In genomic region chr10:61714771-61715461, GRCm38 (mm10) we compare ENCODE assay signal across 7 mouse cellular contexts. TPM values are rescaled to one million over a fixed set of nuclear protein-coding genes. Genes with fewer than 3 reads are reported as not detected.
DNase-seq lines count a peak whose midpoint lies in the region; ATAC-seq and TF ChIP-seq lines count a peak whose summit lies in the region.

TSS of gene Aifm2 (plus strand) at chr10:61715263.

- peak within 1 kb of the TSS; percentile 97 for H3K27ac ChIP-seq in brown adipose tissue, adult 24 weeks (replicated peaks; ENCODE audit: low read depth, low read length)
- H3K27ac ChIP-seq in forebrain, embryonic 13.5 days: no peak within 1 kb of the TSS
- no peak within 1 kb of the TSS for H3K27ac ChIP-seq in limb, embryonic 14.5 days (replicated peaks; ENCODE audit: low read depth, low read length)
- no peak within 1 kb of the TSS for H3K27ac ChIP-seq in midbrain, embryonic 15.5 days
- H3K27ac ChIP-seq in stomach, embryonic 15.5 days: 0 out of 2 replicates have a peak within 1 kb of the TSS, but pooled peaks have one; percentile 22

- 15% methylated on average over 32 of the region's 36 CpGs for WGBS in forebrain, embryonic 13.5 days
- WGBS in limb, embryonic 14.5 days: 20% methylated on average over 30 of the region's 36 CpGs
- 11% methylated on average over 36 of the region's 36 CpGs for WGBS in midbrain, embryonic 15.5 days
- WGBS in stomach, embryonic 15.5 days: 9% methylated on average over 34 of the region's 36 CpGs

- H3K9me3 ChIP-seq in forebrain, embryonic 13.5 days (replicated peaks): no peaks in the 10 kb centered on the region
- no peaks in the 10 kb centered on the region for H3K9me3 ChIP-seq in limb, embryonic 14.5 days (ENCODE audit: control insufficient read depth, low read length)
- no peaks in the 10 kb centered on the region for H3K9me3 ChIP-seq in midbrain, embryonic 15.5 days
- no peaks in the 10 kb centered on the region for H3K9me3 ChIP-seq in stomach, embryonic 15.5 days

- no peaks in the 10 kb centered on the region for H3K36me3 ChIP-seq in forebrain, embryonic 13.5 days (ENCODE audit: poor library complexity, severe bottlenecking)
- H3K36me3 ChIP-seq in limb, embryonic 14.5 days (ENCODE audit: control insufficient read depth, insufficient read depth, low read length): no peaks in the 10 kb centered on the region
- no peaks in the 10 kb centered on the region for H3K36me3 ChIP-seq in midbrain, embryonic 15.5 days (replicated peaks)
- H3K36me3 ChIP-seq in stomach, embryonic 15.5 days: no peaks in the 10 kb centered on the region

- peak within 1 kb of the TSS; percentile 60 for H3K9ac ChIP-seq in forebrain, embryonic 13.5 days
- peak within 1 kb of the TSS; percentile 53 for H3K9ac ChIP-seq in limb, embryonic 14.5 days (ENCODE audit: low read depth, low read length, severe bottlenecking)
- peak within 1 kb of the TSS; percentile 47 for H3K9ac ChIP-seq in midbrain, embryonic 15.5 days
- H3K9ac ChIP-seq in stomach, embryonic 15.5 days: no peak within 1 kb of the TSS

- H3K4me1 ChIP-seq in brown adipose tissue, adult 24 weeks (ENCODE audit: control insufficient read depth, insufficient read depth, insufficient read length, low read length): 0 out of 2 replicates have a peak, but pooled peaks cover 2% of the 10 kb centered on the region
- H3K4me1 ChIP-seq in forebrain, embryonic 13.5 days: peaks cover 9% of the 10 kb centered on the region
- peaks cover 5% of the 10 kb centered on the region; the same call in 1 of the 2 replicates for H3K4me1 ChIP-seq in limb, embryonic 14.5 days (ENCODE audit: control insufficient read depth, insufficient read depth, low read length)
- peaks cover 4% of the 10 kb centered on the region for H3K4me1 ChIP-seq in midbrain, embryonic 15.5 days
- H3K4me1 ChIP-seq in stomach, embryonic 15.5 days: peaks cover 5% of the 10 kb centered on the region

- DNase-seq in MN1 (ENCODE audit: low spot score): peak; percentile 78
- peak; percentile 76 for DNase-seq in limb, embryonic 14.5 days (ENCODE audit: low spot score)

- no peak for TF ChIP-seq POLR2A in limb, embryonic 14.5 days (IDR thresholded peaks at IDR 0.05; ENCODE audit: borderline replicate concordance, extremely low read depth, insufficient read depth, insufficient read length)

- peak within 1 kb of the TSS; percentile 81 for H3K4me2 ChIP-seq in forebrain, embryonic 13.5 days
- H3K4me2 ChIP-seq in limb, embryonic 14.5 days (replicated peaks; ENCODE audit: low read depth, low read length, severe bottlenecking): peak within 1 kb of the TSS; percentile 84
- peak within 1 kb of the TSS; percentile 82 for H3K4me2 ChIP-seq in midbrain, embryonic 15.5 days
- H3K4me2 ChIP-seq in stomach, embryonic 15.5 days: peak within 1 kb of the TSS; percentile 61

- peaks cover 10% of the 10 kb centered on the region for H3K27me3 ChIP-seq in forebrain, embryonic 13.5 days
- H3K27me3 ChIP-seq in limb, embryonic 14.5 days (ENCODE audit: control insufficient read depth, insufficient read depth, low read length): no peaks in the 10 kb centered on the region
- 0 out of 2 replicates have a peak, but pooled peaks cover 2% of the 10 kb centered on the region for H3K27me3 ChIP-seq in midbrain, embryonic 15.5 days (replicated peaks)
- no peaks in the 10 kb centered on the region for H3K27me3 ChIP-seq in stomach, embryonic 15.5 days (replicated peaks)

- peak within 1 kb of the TSS; percentile 90 for H3K4me3 ChIP-seq in brown adipose tissue, adult 24 weeks (ENCODE audit: insufficient read depth, low read depth, low read length)
- H3K4me3 ChIP-seq in forebrain, embryonic 13.5 days: peak within 1 kb of the TSS; percentile 47
- peak within 1 kb of the TSS; percentile 56 for H3K4me3 ChIP-seq in limb, embryonic 14.5 days (replicated peaks; ENCODE audit: low read length)
- H3K4me3 ChIP-seq in midbrain, embryonic 15.5 days: peak within 1 kb of the TSS; percentile 54
- peak within 1 kb of the TSS; percentile 49 for H3K4me3 ChIP-seq in stomach, embryonic 15.5 days (replicated peaks)

- ATAC-seq in forebrain, embryonic 13.5 days: peak; percentile 70
- ATAC-seq in hematopoietic stem cell, adult 5-6 weeks (replicated peaks in 1 of 2; ENCODE audit: insufficient read depth in 1 of 2, low FRiP score in 2 of 2, low TSS enrichment in 1 of 2, low read depth in 1 of 2, poor library complexity in 2 of 2, severe bottlenecking in 2 of 2): peak; percentile 66 to 82
- ATAC-seq in limb, embryonic 14.5 days (ENCODE audit: low FRiP score, low read depth): peak; percentile 88
- ATAC-seq in midbrain, embryonic 15.5 days (replicated peaks): peak; percentile 79
- peak; percentile 94 for ATAC-seq in stomach, embryonic 15.5 days (ENCODE audit: insufficient read depth, low FRiP score, low read depth)

RNA-seq across cellular contexts. Expression of gene Aifm2, which starts in this region (rescaled TPM):
- 261 and 314 TPM in 2 replicates for polyA plus RNA-seq in brown adipose tissue, adult 24 weeks (2012; ENCODE audit: insufficient read depth, insufficient read length, missing spikeins)
- 5.0 and 5.1 TPM in 2 replicates for polyA plus RNA-seq in forebrain, embryonic 13.5 days (2015; fragmentation: Nextera tagmentation; extraction: Ambion mirVana)
- 3.8 and 8.1 TPM in 2 replicates for total RNA-seq in hematopoietic stem cell, adult 5-6 weeks (2017)
- polyA plus RNA-seq in limb, embryonic 14.5 days (2012; rRNA removed): 14.9 and 17.3 TPM in 2 replicates
- 12.9 and 14.1 TPM in 2 replicates for polyA plus RNA-seq in limb, embryonic 14.5 days (2014; fragmentation: Nextera tagmentation; extraction: Ambion mirVana)
- polyA plus RNA-seq in midbrain, embryonic 15.5 days (2015; fragmentation: Nextera tagmentation; extraction: Ambion mirVana): 12.0 and 14.0 TPM in 2 replicates
- polyA plus RNA-seq in stomach, embryonic 15.5 days (2015; fragmentation: Nextera tagmentation; extraction: Ambion mirVana): 14.8 and 17.1 TPM in 2 replicates

Comparison
In these comparisons a context has a peak if more than half of its experiments do, and no peak if none do; other contexts are left out.
1. RNA of gene Aifm2 (polyA plus RNA-seq): 261 to 314 TPM in brown adipose tissue, adult 24 weeks; 12.9 to 17.3 TPM in limb, embryonic 14.5 days, 14.8 to 17.1 TPM in stomach, embryonic 15.5 days, 12.0 to 14.0 TPM in midbrain, embryonic 15.5 days and 5.0 to 5.1 TPM in forebrain, embryonic 13.5 days; every median in the first group is over 10 times any median in the second.
2. H3K27ac ChIP-seq: peak in brown adipose tissue, adult 24 weeks (single experiment) and stomach, embryonic 15.5 days (single experiment); none in forebrain, embryonic 13.5 days (single experiment), limb, embryonic 14.5 days (single experiment) and midbrain, embryonic 15.5 days (single experiment).
3. Peak in every context shown above with its lines, with median percentiles within 50 percentile points of each other: H3K4me3 ChIP-seq, ATAC-seq and H3K4me2 ChIP-seq.